In the genomic region with DNA sequence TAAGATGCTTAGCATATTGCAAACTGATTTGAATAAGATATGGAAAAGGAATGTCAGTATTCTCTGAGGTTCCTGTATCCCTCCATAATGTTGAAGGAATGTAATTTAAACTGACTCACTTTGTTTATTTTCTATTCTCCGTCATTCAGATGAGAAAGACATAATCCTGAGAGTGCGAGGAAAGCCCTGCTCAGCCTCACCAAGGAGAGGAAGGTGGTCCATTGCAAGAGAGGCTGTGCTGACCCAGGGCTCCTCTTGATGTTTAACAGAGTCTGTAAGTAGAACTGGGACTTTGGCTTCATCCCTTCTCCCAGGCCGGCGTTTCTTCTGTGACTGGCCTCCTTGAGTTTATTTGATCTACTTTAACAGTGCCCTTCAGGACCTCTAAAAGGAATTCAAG, we compare ENCODE assay signal across 17 mouse cellular contexts.
DNase-seq lines count a peak whose midpoint lies in the region; ATAC-seq lines count a peak whose summit lies in the region.
"Had no signal": no experiment of that assay in that cellular context is flagged by ENCODE, and none has a peak within 500 bp of the region (broad histone marks: within the 10 kb centered on the region; RNA-seq: fewer than 3 reads in every experiment).

No protein-coding gene starts in this region.

- no peak overlapping the region for H3K4me2 ChIP-seq in heart, embryonic 13.5 days
- no peak overlapping the region for H3K4me2 ChIP-seq in midbrain, embryonic 14.5 days (ENCODE audit: low read length)
- H3K4me2 ChIP-seq in neural tube, embryonic 15.5 days: no peak overlapping the region
- H3K4me2 ChIP-seq: embryonic facial prominence, embryonic 12.5 days had no signal

- no peak for ATAC-seq in heart, embryonic 13.5 days (ENCODE audit: extremely low read depth, insufficient number of reproducible peaks, low FRiP score, low TSS enrichment)
- ATAC-seq in midbrain, embryonic 14.5 days (ENCODE audit: low FRiP score, low TSS enrichment): no peak
- no peak for ATAC-seq in neural tube, embryonic 15.5 days (ENCODE audit: low FRiP score)
- no peak for ATAC-seq in megakaryocyte, adult 5-6 weeks (ENCODE audit: poor library complexity, severe bottlenecking)
- ATAC-seq: CD4-positive, CD25-positive, alpha-beta regulatory T cell, adult 4 months had no signal

- DNase-seq in heart, adult 8-10 months (ENCODE audit: low spot score): no peak
- DNase-seq in lung, postnatal 36 days: peak; percentile 21
- no peak for DNase-seq in lung, postnatal 10 days
- peak; percentile 28 for DNase-seq in embryonic facial prominence, embryonic 10.5 days (ENCODE audit: low spot score)
- no peak for DNase-seq in midbrain, embryonic 14.5 days
- DNase-seq: adrenal gland, postnatal 10 days; cerebellum, adult 8-10 months; gastrocnemius, postnatal 10 days; thymus, postnatal 25 days had no signal

- no peak overlapping the region for H3K9ac ChIP-seq in heart, embryonic 13.5 days
- H3K9ac ChIP-seq in midbrain, embryonic 14.5 days (replicated peaks; ENCODE audit: low read length): no peak overlapping the region
- H3K9ac ChIP-seq in neural tube, embryonic 15.5 days (replicated peaks): no peak overlapping the region
- H3K9ac ChIP-seq: embryonic facial prominence, embryonic 12.5 days had no signal

- no peaks in the 10 kb centered on the region for H3K27me3 ChIP-seq in heart, embryonic 13.5 days (replicated peaks)
- H3K27me3 ChIP-seq in embryonic facial prominence, embryonic 10.5 days (replicated peaks; ENCODE audit: low read depth, poor library complexity, severe bottlenecking): peaks cover 13% of the 10 kb centered on the region
- H3K27me3 ChIP-seq in midbrain, embryonic 14.5 days (ENCODE audit: control insufficient read depth, insufficient read depth, low read length): no peaks in the 10 kb centered on the region
- H3K27me3 ChIP-seq in neural tube, embryonic 15.5 days (replicated peaks): no peaks in the 10 kb centered on the region
- H3K27me3 ChIP-seq: embryonic facial prominence, embryonic 12.5 days had no signal

- no peaks in the 10 kb centered on the region for H3K9me3 ChIP-seq in heart, embryonic 13.5 days
- no peaks in the 10 kb centered on the region for H3K9me3 ChIP-seq in embryonic facial prominence, embryonic 10.5 days
- no peaks in the 10 kb centered on the region for H3K9me3 ChIP-seq in midbrain, embryonic 14.5 days (ENCODE audit: control insufficient read depth, low read length)
- H3K9me3 ChIP-seq in neural tube, embryonic 15.5 days (replicated peaks): no peaks in the 10 kb centered on the region
- H3K9me3 ChIP-seq: embryonic facial prominence, embryonic 12.5 days; hindbrain, embryonic 10.5 days had no signal

- H3K36me3 ChIP-seq in heart, embryonic 13.5 days: no peaks in the 10 kb centered on the region
- no peaks in the 10 kb centered on the region for H3K36me3 ChIP-seq in embryonic facial prominence, embryonic 10.5 days (replicated peaks)
- no peaks in the 10 kb centered on the region for H3K36me3 ChIP-seq in midbrain, embryonic 14.5 days (ENCODE audit: control insufficient read depth, insufficient read depth, low read length)
- no peaks in the 10 kb centered on the region for H3K36me3 ChIP-seq in neural tube, embryonic 15.5 days
- H3K36me3 ChIP-seq: embryonic facial prominence, embryonic 12.5 days; hindbrain, embryonic 10.5 days had no signal

- 0 out of 2 replicates have a peak overlapping the region, but pooled peaks have one; percentile 8 for H3K27ac ChIP-seq in heart, embryonic 13.5 days (replicated peaks)
- no peak overlapping the region for H3K27ac ChIP-seq in embryonic facial prominence, embryonic 10.5 days (replicated peaks)
- H3K27ac ChIP-seq in midbrain, embryonic 14.5 days (replicated peaks; ENCODE audit: low read depth, low read length): peak overlapping the region; percentile 14; the same call in 1 of the 2 replicates
- H3K27ac ChIP-seq in neural tube, embryonic 15.5 days (replicated peaks): no peak overlapping the region
- H3K27ac ChIP-seq: embryonic facial prominence, embryonic 12.5 days; hindbrain, embryonic 10.5 days; macrophage; stomach, postnatal 0 days had no signal

- H3K4me1 ChIP-seq in heart, embryonic 13.5 days: peaks cover 11% of the 10 kb centered on the region
- H3K4me1 ChIP-seq in embryonic facial prominence, embryonic 10.5 days: peaks cover 45% of the 10 kb centered on the region
- peaks cover 18% of the 10 kb centered on the region for H3K4me1 ChIP-seq in midbrain, embryonic 14.5 days (ENCODE audit: control insufficient read depth, insufficient read depth, low read length)
- peaks cover 8% of the 10 kb centered on the region for H3K4me1 ChIP-seq in neural tube, embryonic 15.5 days

- 48% methylated on average over 4 of the region's 4 CpGs for WGBS in heart, embryonic 13.5 days
- WGBS in embryonic facial prominence, embryonic 10.5 days: 52% methylated on average over 4 of the region's 4 CpGs
- WGBS in midbrain, embryonic 14.5 days: 45% methylated on average over 4 of the region's 4 CpGs
- 59% methylated on average over 4 of the region's 4 CpGs for whole genome bisulfite sequencing in neural tube, embryonic 15.5 days

- H3K4me3 ChIP-seq in heart, embryonic 13.5 days: no peak overlapping the region
- no peak overlapping the region for H3K4me3 ChIP-seq in embryonic facial prominence, embryonic 10.5 days
- no peak overlapping the region for H3K4me3 ChIP-seq in midbrain, embryonic 14.5 days (replicated peaks; ENCODE audit: low read depth, low read length)
- H3K4me3 ChIP-seq in neural tube, embryonic 15.5 days (replicated peaks): no peak overlapping the region
- H3K4me3 ChIP-seq: embryonic facial prominence, embryonic 12.5 days; hindbrain, embryonic 10.5 days had no signal

Comparison
In these comparisons a context has a peak if more than half of its experiments do, and no peak if none do; other contexts are left out.
1. DNase-seq: peak in lung, postnatal 36 days (single experiment) and embryonic facial prominence, embryonic 10.5 days (single experiment); none in heart, adult 8-10 months (single experiment), lung, postnatal 10 days (single experiment) and midbrain, embryonic 14.5 days (single experiment).
2. H3K27ac ChIP-seq: peak in heart, embryonic 13.5 days (single experiment) and midbrain, embryonic 14.5 days (single experiment); none in embryonic facial prominence, embryonic 10.5 days (single experiment) and neural tube, embryonic 15.5 days (single experiment).